Mouse (Mus musculus) ovary, adult 18-20 months (tissue): ENCODE measurements at regions not wholly inside any gene's neighbourhood (a gene's known extent, or its start where the extent isn't known, plus 50 kb on each side); places are given as distances from the start of the nearest gene placed in this dataset.

Experiments used
- DNase-seq: peaks from one replicate; pipeline ENCODE4 v3.0.0; 2022; ENCODE audit warnings: low spot score, mixed read lengths

DNA sequence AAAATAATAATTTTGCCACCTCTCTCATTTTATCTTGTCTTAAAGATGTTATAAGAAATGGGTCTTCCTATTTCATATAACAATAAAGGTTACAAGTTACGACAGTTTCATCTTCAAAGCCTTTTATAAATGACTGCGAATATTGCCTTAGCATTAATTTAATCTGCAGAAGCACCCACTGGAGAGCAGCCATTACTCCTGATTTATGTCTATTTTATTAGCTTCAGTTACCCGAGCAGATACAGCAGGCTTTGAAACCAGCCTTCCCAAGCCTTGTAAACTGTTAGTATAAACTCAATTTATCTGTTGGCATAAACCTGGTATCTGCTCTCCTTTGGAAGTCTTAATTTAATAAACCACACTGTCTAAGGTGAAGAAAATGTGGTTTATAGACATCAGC lies 2851.6 kb upstream of the Gm6569 start:
- DNase-seq, result no peak

DNA sequence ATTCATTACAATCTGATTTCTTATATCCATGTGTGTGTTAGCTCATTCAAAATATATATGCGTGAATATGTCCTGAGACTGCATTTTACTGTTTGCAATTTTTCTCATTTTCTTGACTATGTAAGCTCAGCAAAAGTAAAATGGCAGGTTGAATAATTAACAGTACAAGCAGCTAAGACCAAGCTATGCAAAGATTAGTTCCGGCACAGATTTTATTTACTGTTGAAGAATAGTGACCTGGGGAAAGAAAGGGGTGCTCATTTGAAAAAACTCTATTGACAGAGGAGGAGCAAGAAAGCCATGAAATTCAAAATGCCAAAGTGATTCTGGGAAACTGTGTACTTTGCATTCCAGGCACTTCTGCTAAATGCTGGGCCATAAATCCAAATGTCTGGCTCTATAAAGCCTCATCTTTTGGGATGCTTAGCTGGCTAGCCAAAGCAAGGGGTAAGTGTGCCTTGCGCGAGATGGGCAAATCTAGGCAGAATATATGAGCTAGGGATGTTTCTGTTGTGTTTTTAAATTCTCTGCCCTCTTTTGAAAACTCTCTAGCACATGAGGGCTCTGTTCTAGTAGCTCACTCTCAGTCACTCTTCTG lies 2846.3 kb upstream of the Gm6569 start:
- DNase-seq, result no peak

GRCm38 (mm10) chr15:70993397-70993796 lies 2841.0 kb upstream of the Gm6569 start:
- DNase-seq, result no peak

GRCm38 (mm10) chr15:71010362-71010761 lies 2824.0 kb upstream of the Gm6569 start:
- DNase-seq, result no peak

DNA sequence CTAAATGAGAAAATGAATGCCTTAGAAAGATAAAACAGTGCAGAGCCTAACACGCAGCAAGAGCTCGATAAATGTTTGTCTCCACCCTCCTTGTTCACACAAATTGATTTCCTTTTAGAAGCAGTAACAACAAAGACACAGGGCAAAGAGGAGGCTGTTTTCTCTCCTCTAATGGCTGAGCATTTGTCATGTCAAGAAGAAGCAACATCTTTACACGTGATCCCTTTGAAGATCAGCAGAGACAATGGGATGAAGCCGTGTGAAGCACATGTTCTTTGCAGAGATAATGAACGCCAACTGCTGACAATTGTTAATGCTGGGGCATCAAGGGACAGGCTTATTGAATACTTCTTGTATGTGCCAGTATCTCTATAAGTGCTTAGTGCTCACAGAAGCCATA lies 2823.6 kb upstream of the Gm6569 start:
- DNase-seq, result no peak

- DNase-seq, result no peak
Measured at GRCm38 (mm10) chr15:71054251-71054852, 2780.0 kb upstream of the Gm6569 start.

- no peak for DNase-seq
Measured at GRCm38 (mm10) chr15:71086367-71086997, 2747.9 kb upstream of the Gm6569 start.

DNA sequence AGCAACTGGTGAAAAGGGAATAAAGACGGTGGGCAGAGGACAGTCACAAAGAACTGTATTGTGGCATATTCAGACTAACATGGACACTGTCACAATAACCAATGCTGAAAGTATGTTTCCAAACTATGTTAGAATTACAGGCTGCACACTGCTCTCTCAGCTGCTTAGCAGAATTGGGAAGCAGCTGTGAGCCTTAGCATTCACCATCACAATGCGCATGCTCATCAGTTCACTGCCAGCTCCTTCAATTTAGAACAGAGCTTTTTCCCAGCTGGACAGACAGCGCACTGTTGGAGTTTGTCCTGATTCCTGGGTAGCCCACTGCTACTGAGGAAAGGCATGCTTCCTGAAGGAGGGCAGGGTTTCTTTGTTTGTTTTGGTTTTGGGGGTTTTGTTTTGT lies 2735.2 kb upstream of the Gm6569 start:
- DNase-seq, result no peak

DNA sequence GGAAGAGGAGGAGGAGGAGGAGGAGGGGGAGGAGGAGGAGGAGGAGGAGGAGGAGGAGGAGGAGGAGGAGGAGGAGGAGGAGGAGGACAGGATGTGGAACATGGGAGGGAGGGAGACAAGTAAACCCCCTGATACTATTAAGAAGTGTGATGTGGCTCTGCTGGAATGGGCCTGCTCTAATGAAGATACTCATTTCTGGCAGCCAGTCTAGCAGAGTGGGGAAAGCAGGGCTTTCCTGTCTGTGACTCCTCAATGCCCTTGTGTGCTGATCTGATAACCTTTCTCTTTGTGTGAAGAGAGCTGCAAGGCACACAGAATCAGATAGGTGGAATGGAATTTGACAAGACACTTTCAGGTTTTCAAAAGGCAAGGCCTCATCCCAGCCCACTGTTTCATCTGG lies 2704.6 kb upstream of the Gm6569 start:
- no peak for DNase-seq

- DNase-seq, result no peak
Measured at GRCm38 (mm10) chr15:71157680-71158079, 2676.7 kb upstream of the Gm6569 start.

DNA sequence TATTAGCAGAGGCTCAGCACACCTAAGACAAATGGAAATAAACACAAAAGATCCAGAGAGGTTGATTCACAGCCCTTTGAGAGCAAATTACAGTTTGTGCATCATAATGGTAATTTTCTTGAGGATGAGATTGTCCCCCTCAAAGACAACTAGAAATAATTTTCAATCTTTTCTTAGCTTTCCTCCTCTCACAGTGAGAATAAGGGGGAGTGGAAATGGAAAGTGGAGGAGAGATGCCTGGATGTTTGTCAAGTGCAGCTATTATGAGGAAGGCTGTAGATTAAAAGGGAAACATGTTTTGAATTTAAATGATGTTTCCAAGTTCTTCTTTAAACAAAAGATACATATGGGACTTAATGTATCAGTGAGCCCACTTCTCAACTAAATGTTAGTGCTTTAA lies 2672.3 kb upstream of the Gm6569 start:
- no peak for DNase-seq

GRCm38 (mm10) chr15:71195011-71195739 lies 2639.2 kb upstream of the Gm6569 start:
- no peak for DNase-seq

- peak; percentile 10 for DNase-seq
Measured at GRCm38 (mm10) chr15:71240647-71241351, 2593.6 kb upstream of the Gm6569 start.

DNA sequence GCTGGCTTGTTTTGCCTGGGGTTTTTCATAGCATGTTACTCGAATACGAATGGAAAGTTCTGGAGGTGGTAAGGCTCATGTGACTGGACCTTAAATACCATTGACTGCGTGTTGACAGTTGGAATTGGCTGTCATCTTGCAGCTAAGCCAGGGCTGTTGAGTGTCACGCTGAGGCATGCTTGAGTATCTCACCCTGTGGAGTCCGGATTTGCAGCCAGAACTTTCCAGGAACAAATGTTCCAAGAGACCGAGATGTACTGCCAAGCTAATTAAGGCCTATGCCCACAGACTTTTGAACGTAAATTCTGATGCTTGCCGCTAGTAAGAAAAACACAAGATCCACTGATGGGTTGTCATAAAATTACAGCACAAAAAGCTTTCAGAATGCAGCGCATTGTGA lies 2590.8 kb upstream of the Gm6569 start:
- no peak for DNase-seq

GRCm38 (mm10) chr15:71275876-71276565 lies 2558.3 kb upstream of the Gm6569 start:
- DNase-seq, result no peak

- DNase-seq, result no peak
Measured at GRCm38 (mm10) chr15:71276566-71276912, 2557.8 kb upstream of the Gm6569 start.

DNA sequence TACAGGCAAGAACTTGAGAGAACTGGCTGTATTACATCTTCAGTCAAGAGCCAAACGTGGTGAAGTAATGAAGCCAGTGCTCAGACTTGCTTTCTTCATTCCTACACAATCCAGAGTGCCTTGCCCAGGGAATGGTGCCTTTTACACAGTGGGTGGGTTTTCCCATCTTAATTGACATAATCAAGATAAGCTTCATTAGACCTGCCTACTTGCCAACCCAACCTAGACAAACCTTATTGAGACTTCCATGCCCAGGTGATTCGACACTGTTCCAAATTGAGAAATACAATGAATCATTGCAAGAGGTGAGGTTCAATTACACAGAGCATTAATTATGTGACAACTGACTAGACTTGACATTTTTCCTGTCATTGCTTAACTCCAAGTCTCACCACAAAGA lies 2557.0 kb upstream of the Gm6569 start:
- DNase-seq, result no peak

GRCm38 (mm10) chr15:71283775-71284174 lies 2550.6 kb upstream of the Gm6569 start:
- no peak for DNase-seq

GRCm38 (mm10) chr15:71302541-71302940 lies 2531.8 kb upstream of the Gm6569 start:
- DNase-seq, result no peak

- DNase-seq, result no peak
Measured at GRCm38 (mm10) chr15:71310230-71310629, 2524.1 kb upstream of the Gm6569 start.

- no peak for DNase-seq
Measured at GRCm38 (mm10) chr15:71326596-71326995, 2507.8 kb upstream of the Gm6569 start.
